12 mouse cellular contexts compared by ENCODE assay signal in the genomic region with DNA sequence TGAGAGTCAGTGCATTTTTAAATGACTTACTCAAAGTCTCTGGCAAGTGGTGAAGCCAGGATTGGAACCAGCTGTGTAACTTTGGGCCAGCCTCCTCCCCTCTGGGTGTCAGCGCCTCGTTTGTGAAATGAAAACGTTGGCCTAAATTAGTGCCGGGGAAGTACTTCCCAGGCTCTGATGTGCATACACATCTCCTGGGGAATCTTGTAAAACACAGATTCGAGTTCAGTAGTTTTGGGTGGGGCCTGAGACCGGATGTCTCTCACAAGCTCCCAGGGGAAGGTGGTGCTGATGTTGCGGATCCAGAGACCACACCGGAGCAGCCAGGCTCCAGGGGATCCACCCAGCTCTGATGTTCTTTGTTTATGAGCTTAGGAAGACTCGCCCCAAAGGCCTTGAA. TPM values are rescaled to one million over a fixed set of nuclear protein-coding genes. Genes with fewer than 3 reads are reported as not detected.
DNase-seq lines count a peak whose midpoint lies in the region; ATAC-seq lines count a peak whose summit lies in the region.
"Had no signal": no experiment of that assay in that cellular context is flagged by ENCODE, and none has a peak within 500 bp of the region (broad histone marks: within the 10 kb centered on the region; RNA-seq: fewer than 3 reads in every experiment).

No protein-coding gene starts in this region.

- WGBS in embryonic facial prominence, embryonic 15.5 days = 19% methylated on average over 9 of the region's 9 CpGs
- WGBS in stomach, embryonic 15.5 days = 44% methylated on average over 9 of the region's 9 CpGs

- ATAC-seq in embryonic facial prominence, embryonic 15.5 days (ENCODE audit: insufficient number of reproducible peaks, low FRiP score, low TSS enrichment, low read depth) = peak; percentile 59
- ATAC-seq in stomach, embryonic 15.5 days (ENCODE audit: insufficient read depth, low FRiP score, low read depth) = no peak
- no peak for ATAC-seq in erythroblast, adult 5-6 weeks (replicated peaks; ENCODE audit: low FRiP score, poor library complexity, severe bottlenecking)
- ATAC-seq in CD4-positive, CD25-positive, alpha-beta regulatory T cell, adult 4 months = no peak
- ATAC-seq: intestine, embryonic 16.5 days had no signal

- no peak overlapping the region for H3K4me2 ChIP-seq in embryonic facial prominence, embryonic 15.5 days (replicated peaks)
- H3K4me2 ChIP-seq in stomach, embryonic 15.5 days = no peak overlapping the region
- H3K4me2 ChIP-seq: liver, embryonic 13.5 days had no signal

- intact Hi-C loops in heart, postnatal 14 days (cut with DNase I) = no loop called here

- H3K9ac ChIP-seq in embryonic facial prominence, embryonic 15.5 days = no peak overlapping the region
- H3K9ac ChIP-seq in stomach, embryonic 15.5 days = no peak overlapping the region
- H3K9ac ChIP-seq: liver, embryonic 13.5 days had no signal

- DNase-seq in kidney, postnatal 14 days = peak; percentile 55
- DNase-seq in kidney, adult 18-20 months = no peak
- DNase-seq in heart, postnatal 14 days = peak; percentile 65 to 77
- DNase-seq: adrenal gland, adult 2 months; cerebellum, adult 2 months; liver, embryonic 13.5 days had no signal

- peaks cover 27% of the 10 kb centered on the region for H3K4me1 ChIP-seq in embryonic facial prominence, embryonic 15.5 days
- H3K4me1 ChIP-seq in stomach, embryonic 15.5 days = peaks cover 6% of the 10 kb centered on the region; the same call in 1 of the 2 replicates
- H3K4me1 ChIP-seq: liver, embryonic 13.5 days had no signal

- H3K27ac ChIP-seq in embryonic facial prominence, embryonic 15.5 days (replicated peaks) = peak overlapping the region; percentile 58
- peak overlapping the region; percentile 63; the same call in 1 of the 2 replicates for H3K27ac ChIP-seq in stomach, embryonic 15.5 days
- H3K27ac ChIP-seq: left cerebral cortex, adult 2 months; liver, embryonic 13.5 days had no signal

- H3K27me3 ChIP-seq in embryonic facial prominence, embryonic 15.5 days = no peaks in the 10 kb centered on the region
- no peaks in the 10 kb centered on the region for H3K27me3 ChIP-seq in stomach, embryonic 15.5 days (replicated peaks)

- H3K4me3 ChIP-seq in embryonic facial prominence, embryonic 15.5 days (replicated peaks) = no peak overlapping the region
- no peak overlapping the region for H3K4me3 ChIP-seq in stomach, embryonic 15.5 days (replicated peaks)
- H3K4me3 ChIP-seq: left cerebral cortex, adult 2 months; liver, embryonic 13.5 days had no signal

- H3K9me3 ChIP-seq in embryonic facial prominence, embryonic 15.5 days (replicated peaks) = no peaks in the 10 kb centered on the region
- no peaks in the 10 kb centered on the region for H3K9me3 ChIP-seq in stomach, embryonic 15.5 days
- H3K9me3 ChIP-seq: liver, embryonic 13.5 days had no signal

- H3K36me3 ChIP-seq in embryonic facial prominence, embryonic 15.5 days = peaks cover 17% of the 10 kb centered on the region
- H3K36me3 ChIP-seq in stomach, embryonic 15.5 days = peaks cover 17% of the 10 kb centered on the region

RNA-seq across cellular contexts. Expression of gene Phlda3, which starts 10.6 kb away (rescaled TPM):
- polyA plus RNA-seq in embryonic facial prominence, embryonic 15.5 days (2015; fragmentation: Nextera tagmentation; extraction: Ambion mirVana) = 113 and 119 TPM in 2 replicates
- 10 to 100 TPM; 17.2 to 18.4 TPM for total RNA-seq in heart, postnatal 14 days (2021)
- 79.8 and 95.3 TPM in 2 replicates for polyA plus RNA-seq in stomach, embryonic 15.5 days (2015; fragmentation: Nextera tagmentation; extraction: Ambion mirVana)
- total RNA-seq in erythroblast, adult 5-6 weeks (2015; ENCODE audit: low replicate concordance) = not detected in 2 replicates
- total RNA-seq in erythroblast, adult 5-6 weeks (2017; ENCODE audit: low replicate concordance) = not detected in 2 replicates
- polyA plus RNA-seq in CD4-positive, CD25-positive, alpha-beta regulatory T cell, adult 4 months (2017; shearing (Covaris generic)) = under 1 TPM; 0.58 to 0.98 TPM

RNA-seq across cellular contexts. Expression of gene Tnni1, which starts 23.9 kb away (rescaled TPM):
- 297 and 410 TPM in 2 replicates for polyA plus RNA-seq in embryonic facial prominence, embryonic 15.5 days (2015; fragmentation: Nextera tagmentation; extraction: Ambion mirVana)
- 10 to 100 TPM; 18.6 to 29.4 TPM for total RNA-seq in heart, postnatal 14 days (2021)
- 8.8 and 15.3 TPM in 2 replicates for polyA plus RNA-seq in stomach, embryonic 15.5 days (2015; fragmentation: Nextera tagmentation; extraction: Ambion mirVana)
- not detected in 2 replicates for total RNA-seq in erythroblast, adult 5-6 weeks (2015; ENCODE audit: low replicate concordance)
- not detected in 2 replicates for total RNA-seq in erythroblast, adult 5-6 weeks (2017; ENCODE audit: low replicate concordance)
- polyA plus RNA-seq in CD4-positive, CD25-positive, alpha-beta regulatory T cell, adult 4 months (2017; shearing (Covaris generic)) = not detected
- total RNA-seq: adrenal gland, adult 2 months had no signal

RNA-seq across cellular contexts. Expression of gene Csrp1, which starts 35.4 kb away (rescaled TPM):
- 118 and 128 TPM in 2 replicates for polyA plus RNA-seq in embryonic facial prominence, embryonic 15.5 days (2015; fragmentation: Nextera tagmentation; extraction: Ambion mirVana)
- total RNA-seq in heart, postnatal 14 days (2021) = 10 to 100 TPM; 60.3 to 66.0 TPM
- 225 and 236 TPM in 2 replicates for polyA plus RNA-seq in stomach, embryonic 15.5 days (2015; fragmentation: Nextera tagmentation; extraction: Ambion mirVana)
- total RNA-seq in erythroblast, adult 5-6 weeks (2015; ENCODE audit: low replicate concordance) = 23.4 and 27.6 TPM in 2 replicates
- total RNA-seq in erythroblast, adult 5-6 weeks (2017; ENCODE audit: low replicate concordance) = 21.5 and 23.1 TPM in 2 replicates
- polyA plus RNA-seq in CD4-positive, CD25-positive, alpha-beta regulatory T cell, adult 4 months (2017; shearing (Covaris generic)) = 10 to 100 TPM; 21.7 to 38.1 TPM

Comparison
In these comparisons a context has a peak if more than half of its experiments do, and no peak if none do; other contexts are left out.
1. RNA of gene Phlda3, which starts 10.6 kb away (polyA plus RNA-seq): 113 to 119 TPM in embryonic facial prominence, embryonic 15.5 days and 79.8 to 95.3 TPM in stomach, embryonic 15.5 days; 0.58 to 0.98 TPM in CD4-positive, CD25-positive, alpha-beta regulatory T cell, adult 4 months; every median in the first group is over 10 times any median in the second.
2. RNA of gene Tnni1, which starts 23.9 kb away (polyA plus RNA-seq): 297 to 410 TPM in embryonic facial prominence, embryonic 15.5 days; 8.8 to 15.3 TPM in stomach, embryonic 15.5 days and not detected in CD4-positive, CD25-positive, alpha-beta regulatory T cell, adult 4 months; every median in the first group is over 10 times any median in the second.